Mouse (Mus musculus): ENCODE results near the gene Tmem132c.

GRCm38 (mm10) chr5:127612397-127612796, 370.8 kb downstream of the Tmem132c start:
- TF ChIP-seq CTCF (IDR thresholded peaks at IDR 0.05; ENCODE audit: insufficient read depth, low read depth, low read length): no peak
- TF ChIP-seq POLR2A (IDR thresholded peaks at IDR 0.05; ENCODE audit: insufficient read depth, low read depth, low read length): no peak

Measured in olfactory bulb, adult 2 months (tissue).